Mouse (Mus musculus) intestine, postnatal 0 days (tissue): ENCODE measurements around the gene Ccndbp1. TPM values are rescaled to one million over a fixed set of nuclear protein-coding genes. Genes with fewer than 3 reads are reported as not detected.

Source experiments
- ATAC-seq: fragments of 200-750 bp; cut with Nextera tagmentation; 2 replicates; pipeline ENCODE4 v1.8.0; 2017; ENCODE audit warnings: mild to moderate bottlenecking, moderate TSS enrichment, moderate library complexity
- H3K27ac ChIP-seq: fragments of 300-500 bp; sonication (generic); 2 replicates; pipeline ENCODE4 v1.5.1; 2014; ENCODE audit warnings: mild to moderate bottlenecking, low read depth, low read length, moderate library complexity
- H3K27me3 ChIP-seq: fragments of 300-500 bp; sonication (generic); replicated peaks from 2 replicates; pipeline ENCODE4 v1.6.1; 2014; ENCODE audit warnings: low read length, mixed read lengths; ENCODE audit not compliant: control insufficient read depth, insufficient read depth
- H3K36me3 ChIP-seq: fragments of 300-500 bp; sonication (generic); 2 replicates; pipeline ENCODE4 v1.6.1; 2014; ENCODE audit warnings: mild to moderate bottlenecking, moderate library complexity; ENCODE audit not compliant: control insufficient read depth, insufficient read depth
- H3K4me1 ChIP-seq: fragments of 300-500 bp; sonication (generic); replicated peaks from 2 replicates; pipeline ENCODE4 v1.6.1; 2014; ENCODE audit warnings: antibody characterized with exemption, low read length, mixed read lengths; ENCODE audit not compliant: control insufficient read depth, insufficient read depth
- H3K4me2 ChIP-seq: fragments of 300-500 bp; sonication (generic); replicated peaks from 2 replicates; pipeline ENCODE4 v1.6.1; 2014; ENCODE audit warnings: low read depth, mild to moderate bottlenecking, moderate library complexity
- H3K4me3 ChIP-seq: fragments of 300-500 bp; sonication (generic); 2 replicates; pipeline ENCODE4 v1.5.1; 2014; ENCODE audit warnings: low read depth, low read length
- H3K9ac ChIP-seq: fragments of 300-500 bp; sonication (generic); 2 replicates; pipeline ENCODE4 v1.6.1; 2014; ENCODE audit warnings: mild to moderate bottlenecking, low read depth, low read length
- H3K9me3 ChIP-seq: fragments of 300-500 bp; sonication (generic); 2 replicates; pipeline ENCODE4 v1.6.1; 2016; ENCODE audit warnings: mixed run types; ENCODE audit not compliant: control insufficient read depth
- CTCF ChIP-seq: sonication (generic); IDR thresholded peaks from 2 replicates; pipeline ENCODE4 v1.5.1; 2016; ENCODE audit warnings: low read depth, mild to moderate bottlenecking, control low read depth, antibody characterized with exemption, moderate library complexity
- WGBS: fragments of 180-500 bp; shearing (Covaris S2); extraction: QIAGEN DNeasy Blood & Tissue Kit; methylation state at CpG from one replicate; pipeline ENCODE4 v1.1.7; 2014; 5-methylcytosine and 5-hydroxymethylcytosine counted together
- microRNA-seq: library from miRNA; unstranded; fragments of <30 nt; microRNA quantifications from one replicate; pipeline ENCODE4, GENCODE M21; 2016
- polyA plus RNA-seq: library from polyadenylated mRNA; unstranded; fragments of >200 nt; fragmentation: Nextera tagmentation; extraction: Ambion mirVana; gene quantifications from 2 replicates; pipeline ENCODE4 v1.2.1, GENCODE M21; 2015

The Ccndbp1 gene
- polyA plus RNA-seq, 1 experiment from 2014 or later = 42.0 TPM

DNA sequence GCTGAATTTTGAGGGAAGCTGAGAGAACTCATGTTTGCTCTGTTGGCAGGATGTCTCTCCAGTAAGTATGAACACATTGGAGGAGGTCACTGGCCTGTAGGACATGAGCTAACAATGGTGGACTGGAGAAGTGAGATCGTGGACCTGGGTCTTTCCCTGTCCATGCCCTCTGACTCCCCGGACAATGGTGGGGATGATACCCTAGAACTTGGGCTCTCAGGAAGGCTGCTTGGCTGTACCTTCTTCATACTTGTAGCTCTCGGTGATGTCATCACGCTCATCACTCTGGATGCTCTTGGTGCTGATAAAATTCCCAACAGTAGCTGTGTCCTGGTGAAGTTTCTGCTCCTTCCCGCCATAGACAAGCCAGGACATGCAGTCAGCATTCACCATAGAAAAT lies 44.0 kb downstream of the Ccndbp1 start:
- Histone ChIP-seq H3K4me1 (no peaks in the 10 kb centered on the region), H3K27ac (no peak overlapping the region), H3K27me3 (no peaks in the 10 kb centered on the region), H3K36me3 (no peaks in the 10 kb centered on the region), H3K4me3 (no peak overlapping the region), H3K9me3 (no peaks in the 10 kb centered on the region), H3K4me2 (no peak overlapping the region), H3K9ac (no peak overlapping the region)
- WGBS = 88% methylated on average over 5 of the region's 5 CpGs
- TF ChIP-seq CTCF = no peak
- ATAC-seq = no peak

DNA sequence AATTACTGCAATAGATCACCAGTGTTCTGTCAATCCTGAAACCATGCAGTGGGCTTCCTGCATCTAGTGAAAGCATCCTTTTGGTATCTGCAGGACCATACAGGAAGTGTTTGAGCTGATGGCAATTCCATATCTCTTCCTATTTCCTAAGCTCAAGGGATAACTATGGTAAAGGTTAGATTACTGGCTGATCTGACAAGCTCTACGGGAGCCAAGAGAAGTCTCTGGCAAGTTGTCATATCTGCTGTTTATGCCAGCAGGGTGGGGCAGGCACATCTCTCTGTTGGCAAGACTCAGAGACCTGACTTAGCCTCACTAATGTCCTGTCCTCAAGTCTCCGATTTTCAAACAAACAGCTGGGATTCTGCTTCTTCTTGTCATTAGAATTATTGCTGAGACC lies 45.9 kb downstream of the Ccndbp1 start:
- Histone ChIP-seq H3K27ac (no peak overlapping the region), H3K9ac (no peak overlapping the region), H3K4me1 (no peaks in the 10 kb centered on the region), H3K9me3 (no peaks in the 10 kb centered on the region), H3K27me3 (no peaks in the 10 kb centered on the region), H3K4me2 (no peak overlapping the region), H3K4me3 (no peak overlapping the region), H3K36me3 (no peaks in the 10 kb centered on the region)
- 58% methylated on average over 2 of the region's 2 CpGs for WGBS
- TF ChIP-seq CTCF = no peak
- ATAC-seq = no peak

DNA sequence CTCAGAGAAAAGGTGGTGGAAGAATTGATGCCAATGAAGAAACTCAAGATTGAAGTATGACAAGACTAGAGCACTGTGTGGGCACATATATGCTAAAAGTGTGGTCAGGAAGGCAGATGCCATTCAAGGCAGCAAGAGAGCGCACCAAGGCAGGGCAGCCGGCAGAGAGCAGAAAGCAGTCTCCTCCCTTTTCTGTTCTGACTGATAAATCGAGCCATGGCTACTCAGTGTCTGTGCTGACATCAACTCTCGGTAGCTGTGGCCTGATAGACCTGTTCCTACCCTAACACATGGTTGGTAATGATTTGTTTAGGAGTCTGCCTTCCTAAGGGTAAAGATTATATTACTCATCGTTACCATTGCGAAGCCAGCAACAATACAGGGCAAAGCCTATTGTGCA lies 47.7 kb downstream of the Ccndbp1 start:
- H3K27me3 ChIP-seq = no peaks in the 10 kb centered on the region
- 81% methylated on average over 6 of the region's 6 CpGs for WGBS
- H3K4me3 ChIP-seq = no peak overlapping the region
- no peak for ATAC-seq
- no peak for TF ChIP-seq CTCF
- H3K4me1 ChIP-seq = no peaks in the 10 kb centered on the region
- H3K9ac ChIP-seq = no peak overlapping the region
- H3K36me3 ChIP-seq = no peaks in the 10 kb centered on the region
- no peaks in the 10 kb centered on the region for H3K9me3 ChIP-seq
- no peak overlapping the region for H3K4me2 ChIP-seq
- H3K27ac ChIP-seq = no peak overlapping the region

DNA sequence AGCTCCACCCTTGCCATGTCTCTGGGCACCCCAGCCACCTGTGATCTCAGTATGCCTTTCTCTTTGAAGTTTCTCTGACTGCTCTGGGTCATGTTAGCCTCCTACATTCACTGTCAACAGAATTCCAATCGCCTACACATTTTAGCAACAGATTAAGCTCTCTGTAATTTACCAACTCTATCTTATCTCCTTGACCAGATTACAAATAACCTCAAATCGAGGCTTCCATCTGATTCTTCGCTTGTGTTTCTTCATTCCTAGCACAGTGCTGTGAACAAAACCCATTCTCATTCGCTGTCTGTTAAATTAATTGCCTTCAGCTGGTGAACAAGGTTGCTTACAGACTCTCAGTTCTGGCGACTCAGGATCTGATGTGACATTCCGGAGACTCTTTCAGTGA lies 49.8 kb downstream of the Ccndbp1 start:
- WGBS = 46% methylated on average over 6 of the region's 6 CpGs
- no peak for ATAC-seq
- no peak overlapping the region for H3K9ac ChIP-seq

DNA sequence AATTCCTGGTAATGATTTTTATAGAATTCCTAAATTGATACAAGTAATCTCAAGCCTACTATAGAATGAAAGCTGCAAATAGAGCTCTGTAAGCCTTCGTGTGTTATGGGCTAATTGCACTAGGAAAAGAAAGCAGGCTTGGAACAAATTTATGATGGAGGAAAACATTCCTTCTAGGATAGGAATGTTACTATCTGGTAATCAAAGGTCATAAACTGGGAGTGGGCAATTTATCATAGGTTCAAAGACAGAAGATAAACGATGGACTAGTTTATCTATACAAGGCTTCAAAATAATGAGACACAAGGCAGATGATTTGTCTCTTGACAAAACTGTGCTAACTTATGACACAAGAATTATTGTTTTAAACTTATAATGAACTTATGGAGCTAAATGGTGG lies 53.1 kb downstream of the Ccndbp1 start:
- Histone ChIP-seq H3K27me3 (no peaks in the 10 kb centered on the region), H3K36me3 (no peaks in the 10 kb centered on the region), H3K4me3 (no peak overlapping the region), H3K9me3 (no peaks in the 10 kb centered on the region), H3K9ac (no peak overlapping the region), H3K4me1 (no peaks in the 10 kb centered on the region), H3K4me2 (no peak overlapping the region), H3K27ac (no peak overlapping the region)
- WGBS = 33% methylated on average over 2 of the region's 2 CpGs
- ATAC-seq = no peak
- TF ChIP-seq CTCF = no peak

More for the DNA sequence above, 49.8 kb downstream of the Ccndbp1 start:
- Histone ChIP-seq H3K9me3 (no peaks in the 10 kb centered on the region), H3K4me1 (no peaks in the 10 kb centered on the region), H3K4me3 (no peak overlapping the region), H3K36me3 (no peaks in the 10 kb centered on the region), H3K4me2 (no peak overlapping the region), H3K27ac (no peak overlapping the region), H3K27me3 (no peaks in the 10 kb centered on the region)
- TF ChIP-seq CTCF = no peak

Small RNAs within 50 kb of the gene (microRNA-seq; reads per million reads assigned to microRNA genes)
- gene Gm44325 = not detected

Other genes starting within 250 kb of the Ccndbp1 start
- 1.9 and 2.9 TPM in 2 replicates for gene Cdan1, start 158.3 kb upstream of the Ccndbp1 start, polyA plus RNA-seq
- gene Ttbk2, start 157.8 kb upstream of the Ccndbp1 start, polyA plus RNA-seq = 2.0 and 2.3 TPM in 2 replicates
- gene Ubr1, start 37.7 kb upstream of the Ccndbp1 start, polyA plus RNA-seq = 6.5 and 7.1 TPM in 2 replicates
- 13.7 and 14.8 TPM in 2 replicates for gene Tmem62, start 31.4 kb upstream of the Ccndbp1 start, polyA plus RNA-seq
- gene Epb42, start 28.7 kb downstream of the Ccndbp1 start, polyA plus RNA-seq = 0.47 and 0.50 TPM in 2 replicates
- 0.07 and 0.09 TPM in 2 replicates for gene Tgm5, start 77.4 kb downstream of the Ccndbp1 start, polyA plus RNA-seq
- not detected in 2 replicates for gene Tgm7, start 101.4 kb downstream of the Ccndbp1 start, polyA plus RNA-seq
- 7.1 and 8.2 TPM in 2 replicates for gene Adal, start 132.0 kb downstream of the Ccndbp1 start, polyA plus RNA-seq
- 14.3 and 14.8 TPM in 2 replicates for gene Lcmt2, start 132.2 kb downstream of the Ccndbp1 start, polyA plus RNA-seq
- gene Tubgcp4, start 162.3 kb downstream of the Ccndbp1 start, polyA plus RNA-seq = 12.3 and 14.4 TPM in 2 replicates
- 6.0 and 7.1 TPM in 2 replicates for gene Zscan29, start 162.7 kb downstream of the Ccndbp1 start, polyA plus RNA-seq